Mouse (Mus musculus) lung, adult 2 months (tissue): ENCODE results near the gene Inava.

ENCODE experiments used
- CTCF ChIP-seq: fragments of 200-500 bp; IDR thresholded peaks from 2 replicates; pipeline ENCODE4 v1.5.1; 2011; ENCODE audit warnings: mild to moderate bottlenecking, low read length, control low read depth; ENCODE audit not compliant: insufficient read depth
- POLR2A ChIP-seq: fragments of 200-500 bp; IDR thresholded peaks from 2 replicates; pipeline ENCODE4 v1.6.1; 2011; ENCODE audit warnings: low read depth, mild to moderate bottlenecking, control low read depth, low read length, borderline replicate concordance; ENCODE audit errors: extremely low read depth

GRCm38 (mm10) chr1:136225846-136226245, 8.2 kb downstream of the Inava start:
- TF ChIP-seq CTCF (no peak), POLR2A (no peak)
